Mouse (Mus musculus): ENCODE results near the gene Tnfsf4.

GRCm38 (mm10) chr1:161427057-161427311 is 31.8 kb downstream of the Tnfsf4 start:
- TF ChIP-seq CTCF (IDR thresholded peaks at IDR 0.05; ENCODE audit: extremely low read depth, insufficient read depth, insufficient read length, insufficient replicate concordance), result no peak
- TF ChIP-seq POLR2A (IDR thresholded peaks at IDR 0.05; ENCODE audit: low read depth, low read length), result no peak
